Mouse (Mus musculus) G1E-ER4 (cell line): ENCODE data around the gene Terb1. TPM values are rescaled to one million over a fixed set of nuclear protein-coding genes. Genes with fewer than 3 reads are reported as not detected.

Experiments used
- GATA1 ChIP-seq: IDR thresholded peaks from one replicate; pipeline ENCODE4 v1.8.0; 2012; ENCODE audit warnings: low read length, inconsistent platforms
- polyA plus RNA-seq: library from polyadenylated mRNA; stranded (reverse); fragments of >175 nt; gene quantifications from 2 replicates; pipeline ENCODE4 v1.2.3, GENCODE M21; 2012

Terb1 gene
- polyA plus RNA-seq, 1 experiment: not detected

GRCm38 (mm10) chr8:104434826-104435354 is 74.8 kb downstream of the Terb1 start:
- no peak for TF ChIP-seq GATA1

GRCm38 (mm10) chr8:104434275-104434674 is 75.4 kb downstream of the Terb1 start:
- TF ChIP-seq GATA1: no peak

- no peak for TF ChIP-seq GATA1
Observed at GRCm38 (mm10) chr8:104433191-104433842, 76.4 kb downstream of the Terb1 start.

GRCm38 (mm10) chr8:104432656-104433055 is 77.1 kb downstream of the Terb1 start:
- no peak for TF ChIP-seq GATA1

GRCm38 (mm10) chr8:104430230-104430629 is 79.5 kb downstream of the Terb1 start:
- no peak for TF ChIP-seq GATA1

GRCm38 (mm10) chr8:104427703-104428102 is 82.0 kb downstream of the Terb1 start:
- TF ChIP-seq GATA1: no peak

GRCm38 (mm10) chr8:104422313-104422712 is 87.4 kb downstream of the Terb1 start:
- TF ChIP-seq GATA1: no peak

- no peak for TF ChIP-seq GATA1
Observed at GRCm38 (mm10) chr8:104416022-104416421, 93.7 kb downstream of the Terb1 start.

GRCm38 (mm10) chr8:104414204-104414603 is 95.5 kb downstream of the Terb1 start:
- TF ChIP-seq GATA1: no peak

GRCm38 (mm10) chr8:104413770-104414169 is 95.9 kb downstream of the Terb1 start:
- no peak for TF ChIP-seq GATA1

- TF ChIP-seq GATA1: no peak
Observed at GRCm38 (mm10) chr8:104412805-104413532, 96.7 kb downstream of the Terb1 start.

GRCm38 (mm10) chr8:104411972-104412371 is 97.7 kb downstream of the Terb1 start:
- TF ChIP-seq GATA1: no peak

GRCm38 (mm10) chr8:104411468-104411867 is 98.2 kb downstream of the Terb1 start:
- TF ChIP-seq GATA1: no peak

GRCm38 (mm10) chr8:104410628-104411273 is 99.0 kb downstream of the Terb1 start:
- TF ChIP-seq GATA1: no peak

GRCm38 (mm10) chr8:104408328-104409110 is 101.2 kb downstream of the Terb1 start:
- TF ChIP-seq GATA1: no peak
